Mouse (Mus musculus) heart, adult 2 months (tissue): ENCODE results near the gene Rwdd2b. TPM values are rescaled to one million over a fixed set of nuclear protein-coding genes. Genes with fewer than 3 reads are reported as not detected.
A peak's percentile ranks its signal among the peaks of the same experiment; 100 is the strongest.

Experiments
- DNase-seq, 2 experiments: peaks; one replicate each; pipeline ENCODE4 v3.0.0; 2021
- H3K27ac ChIP-seq: fragments of 200-600 bp; 2 replicates; pipeline ENCODE4 v1.8.1; 2022
- H3K27me3 ChIP-seq: fragments of 200-500 bp; 2 replicates; pipeline ENCODE4 v1.6.1; 2012; ENCODE audit warnings: mild to moderate bottlenecking, low read length, inconsistent platforms, mixed read lengths; ENCODE audit not compliant: control insufficient read depth, insufficient read depth
- H3K36me3 ChIP-seq: fragments of 200-500 bp; 2 replicates; pipeline ENCODE4 v1.6.1; 2012; ENCODE audit warnings: low read length, inconsistent platforms; ENCODE audit not compliant: control insufficient read depth, insufficient read depth
- H3K4me1 ChIP-seq: fragments of 200-500 bp; 2 replicates; pipeline ENCODE4 v1.6.1; 2011; ENCODE audit warnings: low read length; ENCODE audit not compliant: control insufficient read depth, insufficient read depth
- H3K4me3 ChIP-seq: fragments of 200-600 bp; 2 replicates; pipeline ENCODE4 v1.8.1; 2022
- H3K79me2 ChIP-seq: fragments of 200-500 bp; replicated peaks from 2 replicates; pipeline ENCODE4 v1.6.1; 2012; ENCODE audit warnings: mild to moderate bottlenecking, inconsistent platforms, low read length, moderate library complexity, mixed read lengths; ENCODE audit not compliant: control insufficient read depth, insufficient read depth
- H3K9ac ChIP-seq: fragments of 200-500 bp; 2 replicates; pipeline ENCODE4 v1.6.1; 2012; ENCODE audit warnings: low read depth, mild to moderate bottlenecking, control low read depth, inconsistent platforms, low read length, mixed read lengths
- CTCF ChIP-seq: fragments of 200-600 bp; IDR thresholded peaks from 2 replicates; pipeline ENCODE4 v1.8.1; 2022; ENCODE audit warnings: antibody characterized with exemption, mild to moderate bottlenecking, moderate library complexity
- EP300 ChIP-seq: fragments of 200-500 bp; IDR thresholded peaks from 2 replicates; pipeline ENCODE4 v1.6.1; 2011; ENCODE audit warnings: low read depth, low read length, control low read depth; ENCODE audit not compliant: insufficient read depth
- POLR2A ChIP-seq: fragments of 200-500 bp; IDR thresholded peaks from 2 replicates; pipeline ENCODE4 v1.6.1; 2011; ENCODE audit warnings: mild to moderate bottlenecking, low read depth, low read length, control low read depth; ENCODE audit not compliant: insufficient read depth
- WGBS: fragments of 180-500 bp; shearing (Covaris S2); methylation state at CpG from one replicate; pipeline ENCODE4 v1.1.7; 2018; 5-methylcytosine and 5-hydroxymethylcytosine counted together
- intact Hi-C: fragments of 180-260 bp; cut with DNase I; formaldehyde crosslinking; loops from one replicate; pipeline ENCODE4 v1.15.1; 2025
- polyA plus RNA-seq: library from polyadenylated mRNA; depleted of rRNA; stranded (reverse); fragments of >200 nt; gene quantifications from 2 replicates; pipeline ENCODE4 v1.2.3, GENCODE M21; 2012
- total RNA-seq, 2 experiments: library from RNA; stranded (reverse); gene quantifications; 2 replicates each; pipeline ENCODE4 v1.2.3; 2021

Gene Rwdd2b
- total and polyA plus RNA-seq, 3 experiments: 2.5 to 5.6 (median 5.1) TPM

- intact Hi-C loops: no loop called here
- TF ChIP-seq POLR2A (no peak), EP300 (no peak), CTCF (no peak)
- H3K36me3 ChIP-seq: no peaks in the 10 kb centered on the region
- no peak overlapping the region for H3K9ac ChIP-seq
- H3K27me3 ChIP-seq: no peaks in the 10 kb centered on the region
- no peak for DNase-seq
- H3K4me1 ChIP-seq: peaks cover 5% of the 10 kb centered on the region; the same call in 1 of the 2 replicates
- H3K79me2 ChIP-seq: no peaks in the 10 kb centered on the region
- no peak overlapping the region for H3K27ac ChIP-seq
- no peak overlapping the region for H3K4me3 ChIP-seq
These were observed 2.9 kb upstream of the Rwdd2b start for GRCm38 (mm10) chr16:87443245-87443644.

- H3K36me3 ChIP-seq: no peaks in the 10 kb centered on the region
- no peak overlapping the region for H3K4me3 ChIP-seq
- no peak overlapping the region for H3K9ac ChIP-seq
- intact Hi-C loops: no loop called here
- peaks cover 5% of the 10 kb centered on the region; the same call in 1 of the 2 replicates for H3K4me1 ChIP-seq
- 15% methylated on average over 5 of the region's 5 CpGs for WGBS
- no peak for TF ChIP-seq EP300
- H3K79me2 ChIP-seq: no peaks in the 10 kb centered on the region
- no peaks in the 10 kb centered on the region for H3K27me3 ChIP-seq
- no peak for DNase-seq
- H3K27ac ChIP-seq: no peak overlapping the region
These were observed 1.9 kb upstream of the Rwdd2b start for GRCm38 (mm10) chr16:87442291-87442690.

- WGBS: 25% methylated on average over 9 of the region's 9 CpGs
- intact Hi-C loops: loop anchor here (2.0 kb wide), 1 partner anchor 14 kb away; the partner anchor contains the start of gene Usp16
- no peak for TF ChIP-seq POLR2A
- TF ChIP-seq CTCF: peak; percentile 23
These were observed 716 bp upstream of the Rwdd2b start for GRCm38 (mm10) chr16:87441089-87441488.

GRCm38 (mm10) chr16:87438697-87439096 lies 1.7 kb downstream of the Rwdd2b start:
- no peak overlapping the region for H3K9ac ChIP-seq
- intact Hi-C loops: no loop called here
- 88% methylated on average over 8 of the region's 8 CpGs for WGBS

More at GRCm38 (mm10) chr16:87441089-87441488, 716 bp upstream of the Rwdd2b start:
- H3K79me2 ChIP-seq: no peaks in the 10 kb centered on the region
- H3K4me1 ChIP-seq: peaks cover 5% of the 10 kb centered on the region; the same call in 1 of the 2 replicates
- H3K27me3 ChIP-seq: no peaks in the 10 kb centered on the region
- no peak overlapping the region; the same call in 1 of the 2 replicates for H3K27ac ChIP-seq
- no peaks in the 10 kb centered on the region for H3K36me3 ChIP-seq
- DNase-seq: no peak
- no peak overlapping the region for H3K9ac ChIP-seq
- peak overlapping the region; percentile 100 for H3K4me3 ChIP-seq

GRCm38 (mm10) chr16:87437096-87437495 lies 3.3 kb downstream of the Rwdd2b start:
- no peak for DNase-seq
- intact Hi-C loops: no loop called here
- no peaks in the 10 kb centered on the region for H3K79me2 ChIP-seq
- peaks cover 5% of the 10 kb centered on the region; the same call in 1 of the 2 replicates for H3K4me1 ChIP-seq
- H3K27ac ChIP-seq: no peak overlapping the region
- H3K36me3 ChIP-seq: no peaks in the 10 kb centered on the region
- no peak overlapping the region for H3K4me3 ChIP-seq
- no peaks in the 10 kb centered on the region for H3K27me3 ChIP-seq
- no peak overlapping the region for H3K9ac ChIP-seq
- 92% methylated on average over 21 of the region's 21 CpGs for WGBS
- TF ChIP-seq POLR2A: no peak
- TF ChIP-seq EP300: no peak
- TF ChIP-seq CTCF: no peak

More at GRCm38 (mm10) chr16:87438697-87439096, 1.7 kb downstream of the Rwdd2b start:
- Histone ChIP-seq H3K4me1 (peaks cover 5% of the 10 kb centered on the region; the same call in 1 of the 2 replicates), H3K36me3 (no peaks in the 10 kb centered on the region), H3K27ac (no peak overlapping the region), H3K4me3 (no peak overlapping the region), H3K27me3 (no peaks in the 10 kb centered on the region), H3K79me2 (no peaks in the 10 kb centered on the region)
- no peak for DNase-seq
- TF ChIP-seq EP300 (no peak), POLR2A (no peak), CTCF (no peak)

GRCm38 (mm10) chr16:87435411-87436205 lies 4.8 kb downstream of the Rwdd2b start:
- Histone ChIP-seq H3K27ac (no peak overlapping the region), H3K4me3 (no peak overlapping the region), H3K79me2 (no peaks in the 10 kb centered on the region), H3K4me1 (peaks cover 1% of the 10 kb centered on the region; the same call in 1 of the 2 replicates), H3K9ac (no peak overlapping the region), H3K27me3 (no peaks in the 10 kb centered on the region), H3K36me3 (no peaks in the 10 kb centered on the region)
- TF ChIP-seq CTCF: no peak
- no peak for TF ChIP-seq POLR2A
- no peak for TF ChIP-seq EP300
- intact Hi-C loops: no loop called here
- no peak for DNase-seq
- WGBS: 83% methylated on average over 13 of the region's 13 CpGs
